In the genomic region with DNA sequence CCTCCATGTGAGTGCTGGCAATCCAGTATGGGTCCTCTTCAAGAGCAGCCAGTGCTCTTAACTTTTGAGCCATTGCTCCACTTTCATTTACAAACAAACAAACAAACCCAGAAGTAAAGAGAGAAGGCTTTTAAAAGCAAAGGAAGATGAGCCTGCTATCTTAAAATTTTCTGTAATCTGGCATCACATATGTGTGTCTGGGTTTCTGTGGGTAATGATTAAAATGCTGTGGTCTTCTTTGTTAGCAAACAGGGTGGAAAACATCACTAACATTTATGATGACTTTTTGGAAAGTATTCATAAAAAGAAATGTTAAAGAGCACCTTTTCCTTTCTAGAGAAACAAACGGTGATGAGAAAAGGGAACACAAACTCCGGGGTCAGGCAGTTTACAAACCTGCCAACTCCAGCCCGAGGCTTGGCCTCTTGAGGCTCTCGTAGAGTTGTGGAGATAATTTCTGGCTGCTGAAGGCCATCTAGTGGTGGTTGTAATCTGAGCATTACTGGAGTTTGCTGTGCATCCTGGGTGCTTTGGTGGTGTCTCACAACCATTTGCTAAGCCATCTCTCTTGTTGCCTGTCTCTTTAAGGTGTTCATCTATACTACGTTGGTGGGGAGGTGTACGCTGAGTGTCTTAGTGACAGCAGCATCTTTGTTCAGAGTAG, we compare ENCODE assay signal across 9 mouse cellular contexts. TPM values are rescaled to one million over a fixed set of nuclear protein-coding genes. Genes with fewer than 3 reads are reported as not detected.
DNase-seq lines count a peak whose midpoint lies in the region; ATAC-seq and TF ChIP-seq lines count a peak whose summit lies in the region.
"Had no signal": no experiment of that assay in that cellular context is flagged by ENCODE, and none has a peak within 500 bp of the region (broad histone marks: within the 10 kb centered on the region; RNA-seq: fewer than 3 reads in every experiment).

No protein-coding gene starts in this region.

- no peak for ATAC-seq in CD4-positive, CD25-positive, alpha-beta regulatory T cell, adult 4 months
- no peak for ATAC-seq in intestine, postnatal 0 days
- ATAC-seq in intestine, embryonic 16.5 days = no peak
- peak; percentile 86 for ATAC-seq in common myeloid progenitor, adult 5-6 weeks (replicated peaks; ENCODE audit: low read depth, poor library complexity, severe bottlenecking)
- ATAC-seq in liver, postnatal 0 days = no peak

- no peaks in the 10 kb centered on the region for H3K27me3 ChIP-seq in intestine, postnatal 0 days (replicated peaks; ENCODE audit: control insufficient read depth, insufficient read depth, low read length)
- no peaks in the 10 kb centered on the region for H3K27me3 ChIP-seq in intestine, embryonic 16.5 days (replicated peaks; ENCODE audit: control insufficient read depth, insufficient read depth, low read length)
- H3K27me3 ChIP-seq in E14TG2a.4 (ENCODE audit: insufficient read depth, low read length) = no peaks in the 10 kb centered on the region
- no peaks in the 10 kb centered on the region for H3K27me3 ChIP-seq in liver, postnatal 0 days (ENCODE audit: insufficient read depth, low read length)

- no peak for TF ChIP-seq EP300 in liver, postnatal 0 days (IDR thresholded peaks at IDR 0.05; ENCODE audit: low read depth)

- WGBS in intestine, postnatal 0 days = 52% methylated on average over 6 of the region's 6 CpGs
- 50% methylated on average over 6 of the region's 6 CpGs for WGBS in intestine, embryonic 16.5 days
- 50% methylated on average over 6 of the region's 6 CpGs for WGBS in liver, postnatal 0 days (ENCODE audit: insufficient replicate concordance)

- H3K4me3 ChIP-seq in intestine, postnatal 0 days (ENCODE audit: low read depth, low read length) = no peak overlapping the region
- H3K4me3 ChIP-seq in intestine, embryonic 16.5 days (ENCODE audit: low read length) = no peak overlapping the region
- H3K4me3 ChIP-seq in E14TG2a.4 (replicated peaks; ENCODE audit: low read length) = no peak overlapping the region
- no peak overlapping the region for H3K4me3 ChIP-seq in liver, postnatal 0 days (ENCODE audit: low read depth, low read length)

- peak; percentile 85 for TF ChIP-seq CTCF in intestine, postnatal 0 days (IDR thresholded peaks at IDR 0.05; ENCODE audit: low read depth)
- TF ChIP-seq CTCF in E14TG2a.4 (conservative IDR thresholded peaks at IDR 0.05; ENCODE audit: low read length) = peak; percentile 9; the same call in 1 of the 2 replicates
- peak; percentile 63 for TF ChIP-seq CTCF in liver, postnatal 0 days (IDR thresholded peaks at IDR 0.05; ENCODE audit: low read depth)

- peaks cover 54% of the 10 kb centered on the region for H3K36me3 ChIP-seq in intestine, postnatal 0 days (ENCODE audit: control insufficient read depth, insufficient read depth)
- H3K36me3 ChIP-seq in intestine, embryonic 16.5 days (ENCODE audit: control insufficient read depth, insufficient read depth, low read length) = peaks cover 7% of the 10 kb centered on the region
- H3K36me3 ChIP-seq in E14TG2a.4 (ENCODE audit: insufficient read depth, low read length) = peaks cover 70% of the 10 kb centered on the region
- H3K36me3 ChIP-seq in liver, postnatal 0 days (replicated peaks; ENCODE audit: insufficient read depth, low read length) = peaks cover 34% of the 10 kb centered on the region

- H3K4me1 ChIP-seq in intestine, postnatal 0 days (replicated peaks; ENCODE audit: control insufficient read depth, insufficient read depth, low read length) = no peaks in the 10 kb centered on the region
- H3K4me1 ChIP-seq in intestine, embryonic 16.5 days (ENCODE audit: control insufficient read depth, insufficient read depth, low read length) = no peaks in the 10 kb centered on the region
- no peaks in the 10 kb centered on the region for H3K4me1 ChIP-seq in E14TG2a.4 (replicated peaks; ENCODE audit: low read depth, low read length)
- H3K4me1 ChIP-seq in liver, postnatal 0 days (ENCODE audit: insufficient read depth) = no peaks in the 10 kb centered on the region

- no peaks in the 10 kb centered on the region for H3K9me3 ChIP-seq in intestine, postnatal 0 days (ENCODE audit: control insufficient read depth)
- no peaks in the 10 kb centered on the region for H3K9me3 ChIP-seq in intestine, embryonic 16.5 days (ENCODE audit: control insufficient read depth, low read length)
- H3K9me3 ChIP-seq in E14TG2a.4 (ENCODE audit: low read length) = no peaks in the 10 kb centered on the region
- H3K9me3 ChIP-seq in liver, postnatal 0 days (ENCODE audit: low read length) = no peaks in the 10 kb centered on the region

- H3K4me2 ChIP-seq in intestine, postnatal 0 days (replicated peaks; ENCODE audit: low read depth) = no peak overlapping the region
- no peak overlapping the region for H3K4me2 ChIP-seq in intestine, embryonic 16.5 days (ENCODE audit: low read depth, low read length)
- H3K4me2 ChIP-seq in liver, postnatal 0 days (ENCODE audit: low read depth, low read length) = no peak overlapping the region

- H3K9ac ChIP-seq in intestine, postnatal 0 days (ENCODE audit: low read depth, low read length) = no peak overlapping the region
- H3K9ac ChIP-seq in intestine, embryonic 16.5 days (ENCODE audit: low read depth, low read length) = no peak overlapping the region
- H3K9ac ChIP-seq in liver, postnatal 0 days (replicated peaks) = no peak overlapping the region

- DNase-seq in CD4-positive, CD25-positive, alpha-beta regulatory T cell, adult 2 months (ENCODE audit: low read depth, low spot score) = peak; percentile 39
- DNase-seq in liver, postnatal 0 days = no peak
- no peak for DNase-seq in testis, postnatal 14 days (ENCODE audit: low spot score)

- no peak overlapping the region for H3K27ac ChIP-seq in intestine, postnatal 0 days (ENCODE audit: low read depth, low read length)
- no peak overlapping the region for H3K27ac ChIP-seq in intestine, embryonic 16.5 days (ENCODE audit: low read length)
- H3K27ac ChIP-seq in liver, postnatal 0 days (ENCODE audit: low read depth) = no peak overlapping the region

RNA-seq across cellular contexts. Expression of a gene that starts 18.3 kb away (rescaled TPM):
- not detected for polyA plus RNA-seq in CD4-positive, CD25-positive, alpha-beta regulatory T cell, adult 4 months (2017; shearing (Covaris generic))
- 0.13 TPM in 1 of 2 replicates, not detected in the other for polyA plus RNA-seq in intestine, postnatal 0 days (2015; fragmentation: Nextera tagmentation; extraction: Ambion mirVana)
- 0.27 and 0.43 TPM in 2 replicates for polyA plus RNA-seq in intestine, embryonic 16.5 days (2015; fragmentation: Nextera tagmentation; extraction: Ambion mirVana)
- not detected in 2 replicates for total RNA-seq in common myeloid progenitor, adult 5-6 weeks (2017)
- polyA plus RNA-seq in liver, postnatal 0 days (2015; fragmentation: Nextera tagmentation; extraction: Ambion mirVana) = not detected in 2 replicates
- total RNA-seq: neutrophil, adult 5-6 weeks had no signal

RNA-seq across cellular contexts. Expression of a gene that starts 32.5 kb away (rescaled TPM):
- 10 to 100 TPM; 10.3 to 10.7 TPM for polyA plus RNA-seq in CD4-positive, CD25-positive, alpha-beta regulatory T cell, adult 4 months (2017; shearing (Covaris generic))
- polyA plus RNA-seq in intestine, postnatal 0 days (2015; fragmentation: Nextera tagmentation; extraction: Ambion mirVana) = 8.5 and 11.9 TPM in 2 replicates
- 14.5 and 15.3 TPM in 2 replicates for polyA plus RNA-seq in intestine, embryonic 16.5 days (2015; fragmentation: Nextera tagmentation; extraction: Ambion mirVana)
- total RNA-seq in common myeloid progenitor, adult 5-6 weeks (2017) = 29.6 and 30.8 TPM in 2 replicates
- polyA plus RNA-seq in liver, postnatal 0 days (2015; fragmentation: Nextera tagmentation; extraction: Ambion mirVana) = 3.5 and 3.8 TPM in 2 replicates

Comparison
In these comparisons a context has a peak if more than half of its experiments do, and no peak if none do; other contexts are left out.
1. CTCF ChIP-seq: peak in every context shown above with its lines; median percentile 85 in intestine, postnatal 0 days; 63 in liver, postnatal 0 days; 9 in E14TG2a.4.